Mouse (Mus musculus): Measurements from ENCODE around the gene Dhdh. TPM values are rescaled to one million over a fixed set of nuclear protein-coding genes. Genes with fewer than 3 reads are reported as not detected.

The Dhdh gene
- polyA plus RNA-seq, 1 experiment from 2014 or later = 2.2 TPM

- Histone ChIP-seq H3K27me3 (ENCODE audit: control insufficient read depth, insufficient read depth, low read length) (no peaks in the 10 kb centered on the region), H3K9ac (ENCODE audit: low read length) (peak overlapping the region; percentile 95), H3K4me3 (replicated peaks; ENCODE audit: low read length) (peak overlapping the region; percentile 85), H3K27ac (ENCODE audit: low read length) (peak overlapping the region; percentile 94), H3K4me1 (ENCODE audit: control insufficient read depth, insufficient read depth, low read length) (peaks cover 40% of the 10 kb centered on the region), H3K4me2 (ENCODE audit: low read depth, low read length) (peak overlapping the region; percentile 95), H3K9me3 (replicated peaks; ENCODE audit: control insufficient read depth, low read length) (no peaks in the 10 kb centered on the region), H3K36me3 (ENCODE audit: control insufficient read depth, insufficient read depth, low read length) (0 out of 2 replicates have a peak, but pooled peaks cover 11% of the 10 kb centered on the region)
- no peak for ATAC-seq (ENCODE audit: insufficient read depth, low FRiP score)
- 15% methylated on average over 12 of the region's 12 CpGs for WGBS
Observed at GRCm38 (mm10) chr7:45524841-45525621, 36.4 kb upstream of the Dhdh start.

- 77% methylated on average over 12 of the region's 13 CpGs for WGBS
- peak overlapping the region; percentile 31 for H3K9ac ChIP-seq (ENCODE audit: low read length)
- H3K4me2 ChIP-seq (ENCODE audit: low read depth, low read length) = peak overlapping the region; percentile 31
Observed at GRCm38 (mm10) chr7:45523678-45524170, 35.1 kb upstream of the Dhdh start.

GRCm38 (mm10) chr7:45522957-45523676 lies 34.5 kb upstream of the Dhdh start:
- peak overlapping the region; percentile 37 for H3K9ac ChIP-seq (ENCODE audit: low read length)
- no peak for ATAC-seq (ENCODE audit: insufficient read depth, low FRiP score)
- H3K4me2 ChIP-seq (ENCODE audit: low read depth, low read length) = peak overlapping the region; percentile 31
- WGBS = 61% methylated on average over 18 of the region's 18 CpGs
- H3K27ac ChIP-seq (ENCODE audit: low read length) = no peak overlapping the region
- H3K4me1 ChIP-seq (ENCODE audit: control insufficient read depth, insufficient read depth, low read length) = peaks cover 36% of the 10 kb centered on the region
- 0 out of 2 replicates have a peak, but pooled peaks cover 11% of the 10 kb centered on the region for H3K36me3 ChIP-seq (ENCODE audit: control insufficient read depth, insufficient read depth, low read length)
- no peaks in the 10 kb centered on the region for H3K27me3 ChIP-seq (ENCODE audit: control insufficient read depth, insufficient read depth, low read length)
- peak overlapping the region; percentile 25 for H3K4me3 ChIP-seq (replicated peaks; ENCODE audit: low read length)
- H3K9me3 ChIP-seq (replicated peaks; ENCODE audit: control insufficient read depth, low read length) = no peaks in the 10 kb centered on the region

More at GRCm38 (mm10) chr7:45523678-45524170, 35.1 kb upstream of the Dhdh start:
- no peaks in the 10 kb centered on the region for H3K9me3 ChIP-seq (replicated peaks; ENCODE audit: control insufficient read depth, low read length)
- H3K36me3 ChIP-seq (ENCODE audit: control insufficient read depth, insufficient read depth, low read length) = 0 out of 2 replicates have a peak, but pooled peaks cover 11% of the 10 kb centered on the region
- no peaks in the 10 kb centered on the region for H3K27me3 ChIP-seq (ENCODE audit: control insufficient read depth, insufficient read depth, low read length)
- no peak overlapping the region; the same call in 1 of the 2 replicates for H3K27ac ChIP-seq (ENCODE audit: low read length)
- peaks cover 36% of the 10 kb centered on the region for H3K4me1 ChIP-seq (ENCODE audit: control insufficient read depth, insufficient read depth, low read length)
- ATAC-seq (ENCODE audit: insufficient read depth, low FRiP score) = no peak
- H3K4me3 ChIP-seq (replicated peaks; ENCODE audit: low read length) = peak overlapping the region; percentile 25

DNA sequence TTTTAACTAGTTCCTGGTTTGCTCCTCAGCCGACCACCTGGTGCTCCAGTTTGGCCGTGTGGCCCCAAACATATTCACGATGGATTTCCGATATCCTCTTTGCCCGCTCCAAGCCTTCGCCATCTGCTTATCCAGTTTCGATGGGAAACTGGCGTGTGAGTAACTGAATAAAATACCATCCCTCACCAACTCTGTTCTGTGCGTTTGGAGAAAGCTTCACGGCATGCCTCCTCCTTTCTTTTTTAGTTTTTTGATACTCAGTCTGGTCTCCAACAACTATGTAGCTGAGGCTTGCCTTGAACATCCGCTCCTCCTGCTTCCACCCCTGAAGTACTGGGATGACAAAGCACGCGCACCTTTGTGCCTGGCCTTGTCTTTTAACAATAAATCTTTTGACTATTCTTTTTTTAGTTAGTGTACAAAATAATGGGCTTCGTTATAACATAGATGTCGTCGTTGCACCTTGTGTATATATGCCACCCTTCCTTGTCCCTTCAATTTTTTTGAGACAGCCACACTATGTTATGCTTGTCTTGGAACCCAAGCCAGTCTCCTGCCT lies 33.7 kb upstream of the Dhdh start:
- Histone ChIP-seq H3K4me1 (ENCODE audit: control insufficient read depth, insufficient read depth, low read length) (peaks cover 36% of the 10 kb centered on the region), H3K27ac (ENCODE audit: low read length) (peak overlapping the region; percentile 94; the same call in 1 of the 2 replicates), H3K9me3 (replicated peaks; ENCODE audit: control insufficient read depth, low read length) (no peaks in the 10 kb centered on the region), H3K9ac (ENCODE audit: low read length) (peak overlapping the region; percentile 80; the same call in 1 of the 2 replicates), H3K4me2 (ENCODE audit: low read depth, low read length) (peak overlapping the region; percentile 59), H3K27me3 (ENCODE audit: control insufficient read depth, insufficient read depth, low read length) (no peaks in the 10 kb centered on the region), H3K36me3 (ENCODE audit: control insufficient read depth, insufficient read depth, low read length) (0 out of 2 replicates have a peak, but pooled peaks cover 11% of the 10 kb centered on the region), H3K4me3 (replicated peaks; ENCODE audit: low read length) (peak overlapping the region; percentile 67)
- WGBS = 53% methylated on average over 16 of the region's 16 CpGs
- ATAC-seq (ENCODE audit: insufficient read depth, low FRiP score) = no peak

DNA sequence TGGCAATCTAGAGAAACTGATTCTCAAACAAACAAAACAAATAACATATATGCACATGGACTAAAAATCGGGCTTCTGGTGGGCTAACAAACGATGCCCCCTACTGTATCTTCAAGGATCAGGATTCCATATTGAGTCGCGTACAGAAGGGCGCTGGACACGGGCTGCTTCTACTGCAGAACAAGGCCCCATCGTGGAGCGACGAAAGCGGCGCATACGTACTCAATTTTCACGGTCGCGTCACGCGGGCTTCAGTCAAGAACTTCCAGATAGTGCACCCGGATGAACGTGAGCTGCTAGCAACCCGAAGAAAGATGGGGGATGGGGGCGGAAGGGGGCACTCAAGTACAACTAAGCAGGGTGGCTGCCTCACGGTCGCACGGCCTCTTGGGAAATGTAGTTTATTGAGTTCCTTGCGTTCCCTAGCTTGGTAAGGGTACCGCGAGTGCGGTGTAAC lies 33.2 kb upstream of the Dhdh start:
- Histone ChIP-seq H3K4me1 (ENCODE audit: control insufficient read depth, insufficient read depth, low read length) (peaks cover 36% of the 10 kb centered on the region), H3K4me2 (ENCODE audit: low read depth, low read length) (peak overlapping the region; percentile 59), H3K27me3 (ENCODE audit: control insufficient read depth, insufficient read depth, low read length) (no peaks in the 10 kb centered on the region), H3K9me3 (replicated peaks; ENCODE audit: control insufficient read depth, low read length) (no peaks in the 10 kb centered on the region), H3K4me3 (replicated peaks; ENCODE audit: low read length) (peak overlapping the region; percentile 67), H3K36me3 (ENCODE audit: control insufficient read depth, insufficient read depth, low read length) (0 out of 2 replicates have a peak, but pooled peaks cover 11% of the 10 kb centered on the region), H3K27ac (ENCODE audit: low read length) (peak overlapping the region; percentile 94), H3K9ac (ENCODE audit: low read length) (peak overlapping the region; percentile 80)
- WGBS = under 1% methylated on average over 28 of the region's 28 CpGs
- peak; percentile 57; the same call in 1 of the 2 replicates for ATAC-seq (ENCODE audit: insufficient read depth, low FRiP score)

GRCm38 (mm10) chr7:45520605-45521004 lies 32.0 kb upstream of the Dhdh start:
- H3K4me2 ChIP-seq (ENCODE audit: low read depth, low read length) = no peak overlapping the region
- no peak for ATAC-seq (ENCODE audit: insufficient read depth, low FRiP score)
- peaks cover 33% of the 10 kb centered on the region for H3K4me1 ChIP-seq (ENCODE audit: control insufficient read depth, insufficient read depth, low read length)
- H3K27ac ChIP-seq (ENCODE audit: low read length) = no peak overlapping the region
- 0 out of 2 replicates have a peak, but pooled peaks cover 11% of the 10 kb centered on the region for H3K36me3 ChIP-seq (ENCODE audit: control insufficient read depth, insufficient read depth, low read length)
- 93% methylated on average over 7 of the region's 7 CpGs for WGBS
- H3K9me3 ChIP-seq (replicated peaks; ENCODE audit: control insufficient read depth, low read length) = no peaks in the 10 kb centered on the region
- H3K9ac ChIP-seq (ENCODE audit: low read length) = no peak overlapping the region
- no peaks in the 10 kb centered on the region for H3K27me3 ChIP-seq (ENCODE audit: control insufficient read depth, insufficient read depth, low read length)
- no peak overlapping the region for H3K4me3 ChIP-seq (replicated peaks; ENCODE audit: low read length)

- Histone ChIP-seq H3K4me3 (replicated peaks; ENCODE audit: low read length) (no peak overlapping the region), H3K27ac (ENCODE audit: low read length) (no peak overlapping the region), H3K9me3 (replicated peaks; ENCODE audit: control insufficient read depth, low read length) (no peaks in the 10 kb centered on the region), H3K9ac (ENCODE audit: low read length) (no peak overlapping the region), H3K27me3 (ENCODE audit: control insufficient read depth, insufficient read depth, low read length) (no peaks in the 10 kb centered on the region), H3K4me2 (ENCODE audit: low read depth, low read length) (no peak overlapping the region), H3K4me1 (ENCODE audit: control insufficient read depth, insufficient read depth, low read length) (peaks cover 22% of the 10 kb centered on the region), H3K36me3 (ENCODE audit: control insufficient read depth, insufficient read depth, low read length) (0 out of 2 replicates have a peak, but pooled peaks cover 11% of the 10 kb centered on the region)
- ATAC-seq (ENCODE audit: insufficient read depth, low FRiP score) = no peak
- 67% methylated on average over 8 of the region's 8 CpGs for WGBS
Observed at GRCm38 (mm10) chr7:45519345-45520120, 30.9 kb upstream of the Dhdh start.

DNA sequence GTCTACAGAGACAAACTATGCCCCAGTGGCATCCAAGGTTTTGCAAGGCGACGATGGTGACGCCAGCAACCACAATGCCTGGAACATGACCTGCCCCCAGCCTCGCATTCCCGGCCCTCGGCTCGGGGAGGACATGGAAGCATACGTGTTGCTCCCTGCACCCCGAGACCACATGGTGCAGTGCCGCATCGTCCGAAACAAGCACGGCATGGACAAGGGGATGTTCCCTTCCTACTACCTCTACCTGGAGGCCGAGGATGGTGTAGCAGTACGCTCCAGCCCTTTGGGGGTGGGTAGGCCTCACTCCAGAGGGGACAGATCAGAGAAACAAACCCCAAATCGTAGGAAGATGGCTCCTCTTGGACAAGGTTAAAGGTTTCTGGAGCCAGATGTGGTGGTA lies 30.0 kb upstream of the Dhdh start:
- no peaks in the 10 kb centered on the region for H3K27me3 ChIP-seq (ENCODE audit: control insufficient read depth, insufficient read depth, low read length)
- ATAC-seq (ENCODE audit: insufficient read depth, low FRiP score) = no peak
- H3K4me1 ChIP-seq (ENCODE audit: control insufficient read depth, insufficient read depth, low read length) = peaks cover 17% of the 10 kb centered on the region
- H3K27ac ChIP-seq (ENCODE audit: low read length) = no peak overlapping the region
- H3K9ac ChIP-seq (ENCODE audit: low read length) = no peak overlapping the region
- no peak overlapping the region for H3K4me3 ChIP-seq (replicated peaks; ENCODE audit: low read length)
- 92% methylated on average over 16 of the region's 16 CpGs for WGBS
- H3K9me3 ChIP-seq (replicated peaks; ENCODE audit: control insufficient read depth, low read length) = no peaks in the 10 kb centered on the region
- 0 out of 2 replicates have a peak, but pooled peaks cover 9% of the 10 kb centered on the region for H3K36me3 ChIP-seq (ENCODE audit: control insufficient read depth, insufficient read depth, low read length)
- no peak overlapping the region for H3K4me2 ChIP-seq (ENCODE audit: low read depth, low read length)

Measured in stomach, embryonic 16.5 days (tissue).